Mouse (Mus musculus) cerebellum, postnatal 14 days (tissue): ENCODE measurements around the gene Tmed2.
"Not testable (repeated sequence)": the region's sequence is repeated elsewhere in the genome, so short reads cannot be mapped to it uniquely, and the experiment has no call there.

Experiments used
- DNase-seq, 2 experiments: peaks; one replicate each; pipeline ENCODE4 v3.0.0; 2021; ENCODE audit warnings: mixed read lengths in 2 of 2

Gene Tmed2

DNA sequence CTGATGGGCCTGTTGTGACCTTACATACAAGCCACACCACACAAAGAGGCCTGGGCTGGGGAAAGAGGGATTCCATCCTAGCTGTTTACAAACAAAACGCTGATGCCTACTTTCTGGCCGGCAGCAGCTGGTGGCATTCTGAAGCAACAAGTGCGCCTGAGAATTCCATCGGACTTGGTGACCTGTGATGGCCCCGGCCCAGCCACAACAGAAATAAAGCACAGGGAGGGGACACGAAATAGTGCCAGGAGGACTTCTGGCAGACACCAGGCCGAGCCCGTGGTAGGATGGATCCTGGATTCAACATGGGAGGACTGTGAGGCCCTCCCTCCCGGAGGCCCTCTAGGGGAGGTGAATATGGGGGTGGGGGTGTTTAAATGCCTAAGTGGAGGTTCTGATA is 11.7 kb upstream of the Tmed2 start:
- no peak for DNase-seq

DNA sequence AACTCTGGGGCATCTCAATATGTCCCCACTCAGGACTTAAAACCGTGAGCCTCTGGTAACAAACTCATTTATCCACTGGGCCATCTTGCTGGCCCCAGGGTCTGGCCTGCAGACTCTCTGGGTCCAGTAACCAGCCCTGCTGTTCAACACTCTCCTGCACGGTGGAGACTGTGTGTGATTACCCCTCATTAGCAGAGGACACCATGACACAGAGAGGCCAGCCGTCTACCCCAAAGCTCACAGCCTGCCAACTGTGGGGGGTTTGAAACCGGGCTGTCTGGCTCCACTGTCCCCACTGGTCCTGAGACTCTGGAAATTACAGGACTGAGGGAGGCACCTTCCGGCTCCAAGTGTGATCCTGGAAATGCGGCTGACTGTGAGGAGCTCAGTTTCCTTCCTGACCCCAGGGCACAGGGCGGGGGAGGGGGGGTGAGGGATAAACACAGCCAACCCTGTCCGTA is 11.3 kb upstream of the Tmed2 start:
- DNase-seq, result no peak

DNA sequence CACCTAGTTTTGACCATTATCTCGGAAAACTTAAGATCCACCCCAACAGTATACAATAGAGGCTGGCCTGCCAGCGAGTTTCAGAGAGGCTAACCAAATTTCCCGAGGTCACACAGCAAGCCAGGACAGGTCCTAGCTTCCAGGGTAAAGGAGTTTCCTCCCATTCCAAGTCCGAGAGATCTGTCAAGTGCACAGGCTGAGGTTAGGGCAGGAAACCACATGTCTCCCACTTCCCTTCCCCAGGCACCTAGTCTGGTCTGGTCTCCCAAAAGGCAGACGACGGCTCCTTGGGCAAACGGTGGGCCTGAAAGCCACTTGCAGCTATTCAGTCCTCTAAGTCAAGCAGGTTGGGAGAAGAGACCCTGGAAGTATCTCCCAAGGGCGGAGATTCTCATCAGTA is 10.8 kb upstream of the Tmed2 start:
- no peak for DNase-seq

- peak; percentile 84 to 86 for DNase-seq
Observed at GRCm38 (mm10) chr5:124530655-124531582, 9.6 kb upstream of the Tmed2 start, which contains the start of gene Rilpl1. Gene Rilpl1 (minus strand): TSS chr5:124531391.

DNA sequence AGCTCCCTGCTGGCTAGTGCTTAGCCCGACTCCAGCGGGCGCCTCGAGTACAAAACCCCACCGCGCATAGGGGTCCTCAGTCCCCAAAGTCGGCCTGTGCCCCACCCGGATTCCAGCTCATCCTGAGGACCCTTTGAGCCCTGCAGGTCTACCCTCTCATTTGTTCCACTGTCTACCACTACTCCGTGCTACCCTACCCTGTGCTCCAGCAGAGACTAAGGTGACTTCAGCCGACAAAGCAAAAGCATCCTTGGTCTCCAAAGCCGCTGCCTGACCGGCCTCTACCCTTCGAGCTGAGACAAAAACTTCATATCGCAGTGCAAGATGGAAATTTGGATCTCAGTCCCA is 8.9 kb upstream of the Tmed2 start:
- DNase-seq, result no peak

DNA sequence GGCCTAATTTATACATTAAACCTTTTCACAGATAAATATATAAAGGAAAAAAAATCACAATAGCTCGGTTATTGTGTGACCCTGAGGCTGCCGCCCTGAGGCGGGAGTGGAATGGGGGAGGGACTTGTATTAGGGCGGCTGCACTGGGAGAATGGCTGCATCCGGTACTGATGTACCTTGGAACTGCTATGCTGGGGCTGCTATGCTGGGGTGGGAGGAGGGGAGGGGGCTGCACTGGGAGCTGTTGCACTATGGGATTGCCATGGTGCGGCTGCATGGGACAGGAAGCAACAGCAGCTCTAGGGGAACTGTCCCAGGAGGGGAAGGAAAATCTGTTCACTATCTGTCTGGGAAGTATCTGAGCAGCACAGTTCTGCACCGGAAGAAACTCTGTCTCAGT is 8.0 kb upstream of the Tmed2 start:
- DNase-seq, result no peak

GRCm38 (mm10) chr5:124535016-124535415 is 5.5 kb upstream of the Tmed2 start:
- no peak for DNase-seq

DNA sequence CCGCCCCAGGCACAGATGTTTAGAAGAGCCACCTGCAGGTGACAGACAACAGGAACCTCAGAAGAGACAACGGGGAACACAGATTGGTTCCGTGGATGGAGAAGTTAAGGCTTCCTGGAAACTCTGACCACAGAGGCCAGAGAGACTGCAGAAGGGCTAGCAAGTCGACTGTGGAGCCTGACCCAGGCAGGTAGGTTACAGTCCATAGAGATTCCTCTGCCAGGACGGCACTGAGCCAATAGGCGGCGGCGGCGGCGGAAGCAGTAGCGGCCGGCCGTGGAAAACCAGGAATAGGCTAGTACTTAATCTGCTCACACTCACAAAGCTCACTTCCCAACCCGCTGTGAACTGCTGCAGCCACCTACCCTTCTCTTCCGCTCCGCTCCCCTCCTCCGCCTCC is 3.7 kb upstream of the Tmed2 start:
- DNase-seq, result peak; percentile 46 to 62

DNA sequence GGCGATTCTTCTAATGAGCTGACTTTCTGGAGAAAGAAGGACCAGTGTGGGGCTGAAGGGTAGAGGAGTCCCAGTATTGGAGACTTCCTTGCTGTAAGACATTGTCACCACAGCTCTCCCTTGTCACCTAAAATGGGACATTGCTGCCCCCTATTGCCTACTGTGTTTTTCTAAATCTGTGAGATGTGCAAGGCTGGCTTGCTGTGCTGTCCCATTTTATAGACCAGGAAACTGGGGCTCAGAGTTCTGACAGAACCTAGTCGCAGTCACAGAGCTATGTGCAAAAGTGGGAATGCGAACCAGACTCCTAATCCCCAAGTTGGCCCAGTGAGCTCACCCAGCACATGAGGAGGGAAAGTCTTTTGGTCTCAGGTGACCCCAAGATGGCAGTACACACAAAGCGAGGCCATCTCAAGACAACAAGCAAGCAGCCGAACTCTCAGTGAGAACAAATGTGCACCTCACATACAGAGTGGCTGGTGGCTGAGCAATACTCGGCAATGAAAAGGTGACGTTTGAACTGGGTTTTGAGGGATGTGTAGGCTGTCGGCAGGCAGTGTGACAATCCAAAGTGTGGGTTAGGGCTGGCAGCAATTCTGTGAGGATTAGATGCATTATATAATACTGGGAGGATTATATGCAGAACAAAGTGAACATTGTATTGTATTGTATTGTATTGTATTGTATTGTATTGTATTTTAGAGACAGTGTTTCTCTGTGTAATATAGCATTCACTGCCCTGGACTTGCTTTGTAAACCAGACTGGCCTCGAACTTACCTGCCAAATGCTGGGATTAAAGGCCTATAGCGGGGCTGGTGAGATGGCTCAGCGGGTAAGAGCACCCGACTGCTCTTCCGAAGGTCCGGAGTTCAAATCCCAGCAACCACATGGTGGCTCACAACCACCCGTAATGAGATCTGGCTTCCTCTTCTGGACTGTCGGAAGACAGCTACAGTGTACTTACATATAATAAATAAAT is 1.4 kb upstream of the Tmed2 start:
- DNase-seq, result peak; percentile 72 to 73

DNA sequence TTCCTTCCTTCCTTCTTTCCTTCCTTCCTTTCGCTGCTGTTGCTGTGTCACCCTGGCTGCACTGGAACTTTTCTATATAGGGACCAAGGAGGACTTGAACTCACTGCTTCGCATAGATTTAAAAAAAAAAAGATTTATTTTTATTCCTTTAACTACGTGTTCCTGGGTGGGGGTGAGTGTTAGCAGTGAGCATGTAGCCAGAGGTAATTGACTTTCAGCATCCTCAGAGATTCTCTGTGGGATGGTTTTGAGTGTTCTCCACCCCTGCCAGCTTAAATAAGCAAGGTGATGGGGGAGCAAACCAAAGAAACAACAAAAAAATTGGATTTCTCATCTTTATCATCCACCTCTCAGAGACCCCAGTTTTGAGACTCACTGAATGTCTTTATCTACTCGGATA is 590 bp upstream of the Tmed2 start:
- no peak for DNase-seq

DNA sequence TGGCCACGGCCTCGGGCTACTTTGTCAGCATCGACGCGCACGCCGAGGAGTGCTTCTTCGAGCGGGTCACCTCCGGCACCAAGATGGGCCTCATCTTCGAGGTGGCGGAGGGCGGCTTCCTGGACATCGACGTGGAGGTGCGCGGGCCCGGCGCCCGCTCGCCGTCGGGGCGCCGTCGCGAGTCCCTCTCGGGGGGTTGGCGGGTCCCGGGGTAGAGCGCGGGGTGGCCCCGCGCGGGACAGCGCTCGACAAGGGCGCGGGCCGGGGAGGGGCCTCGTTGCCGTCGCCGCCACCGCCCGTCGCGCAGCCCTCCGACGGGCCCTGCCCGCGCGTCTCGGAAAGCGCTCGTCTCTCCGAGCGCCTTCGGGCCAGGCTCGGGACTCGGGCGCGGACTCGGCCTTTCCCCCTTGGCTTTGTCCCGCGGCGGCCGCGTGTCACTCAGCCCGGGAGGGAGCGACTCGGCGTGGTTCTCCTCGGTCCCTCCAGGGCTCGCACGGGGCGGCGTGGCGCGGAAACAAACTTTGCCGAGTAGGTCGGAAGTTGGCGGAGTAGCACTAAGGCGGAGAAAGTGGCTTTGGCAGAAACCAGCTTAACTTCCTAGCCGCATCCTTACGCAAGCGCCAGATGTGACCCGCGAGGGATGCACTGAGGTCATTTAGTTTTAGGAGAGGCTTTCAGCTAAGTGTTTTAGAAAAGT is 558 bp downstream of the Tmed2 start:
- DNase-seq, result peak; percentile 57 to 64

DNA sequence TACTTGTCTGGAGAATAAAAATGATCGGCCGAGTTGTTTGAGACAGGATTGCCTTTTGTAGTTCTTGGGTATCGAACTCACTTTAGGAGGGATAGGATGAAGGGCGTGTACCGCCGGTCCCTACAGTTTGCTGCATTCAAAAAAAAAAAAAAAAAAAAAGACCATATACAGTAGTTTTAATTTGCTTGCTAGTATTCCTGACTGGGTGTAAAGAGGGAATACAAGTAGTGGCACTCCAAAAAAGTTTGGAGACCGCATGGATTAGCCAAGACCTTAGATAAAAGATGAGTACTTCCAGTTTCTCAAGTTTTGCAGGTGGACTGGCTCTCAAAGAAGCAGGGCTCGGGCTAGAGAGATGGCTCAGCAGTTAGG is 1.1 kb downstream of the Tmed2 start:
- no peak for DNase-seq

- not testable (repeated sequence) for DNase-seq
Observed at GRCm38 (mm10) chr5:124550737-124551136, 10.2 kb downstream of the Tmed2 start.

- DNase-seq, result not testable (repeated sequence)
Observed at GRCm38 (mm10) chr5:124551349-124552093, 11.0 kb downstream of the Tmed2 start.

DNA sequence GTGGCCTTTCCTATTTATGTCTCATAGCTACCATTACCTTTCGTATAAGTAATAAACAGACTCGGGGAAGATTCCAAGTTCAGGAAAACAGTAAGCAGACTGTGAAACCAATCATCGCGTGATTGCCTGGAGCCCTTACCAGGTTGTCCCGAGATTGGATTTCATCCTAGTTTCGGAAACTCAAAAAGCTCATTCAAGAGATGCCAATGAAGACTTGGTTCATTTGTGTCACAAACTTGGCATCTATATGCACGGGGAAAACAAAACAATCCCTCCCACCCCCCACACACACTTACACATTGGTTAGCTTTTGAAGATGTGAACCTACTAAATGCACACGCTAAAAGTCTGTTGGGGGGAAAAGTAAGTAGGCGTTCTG is 11.6 kb downstream of the Tmed2 start:
- no peak for DNase-seq

GRCm38 (mm10) chr5:124552558-124553307 is 12.2 kb downstream of the Tmed2 start, which contains the start of gene Ddx55:
Gene Ddx55 (plus strand): TSS chr5:124552864.
- peak; percentile 93 to 94 for DNase-seq

DNA sequence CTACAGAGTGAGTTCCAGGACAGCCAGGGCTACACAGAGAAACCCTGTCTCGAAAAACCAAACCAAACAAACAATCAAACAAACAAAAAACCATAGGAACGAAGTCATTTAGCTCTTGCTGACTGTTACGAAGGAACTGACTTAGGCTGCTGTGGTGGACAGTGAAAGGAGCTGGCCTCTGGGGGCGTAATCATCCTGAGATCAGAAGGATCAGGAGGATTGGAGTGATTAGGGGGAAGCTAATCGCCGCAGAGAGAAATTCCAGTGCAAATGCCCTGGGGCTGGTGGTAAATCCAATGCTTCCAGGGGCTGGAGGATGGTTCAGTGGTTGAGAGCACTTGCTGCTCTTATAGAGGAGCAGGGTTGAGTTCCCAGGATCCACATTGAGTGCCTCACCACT is 13.1 kb downstream of the Tmed2 start:
- DNase-seq, result no peak

GRCm38 (mm10) chr5:124555145-124555544 is 14.7 kb downstream of the Tmed2 start:
- DNase-seq, result peak in 1 of 2 experiments; percentile 47

GRCm38 (mm10) chr5:124571068-124571467 is 30.6 kb downstream of the Tmed2 start:
- peak; percentile 58 to 61 for DNase-seq

DNA sequence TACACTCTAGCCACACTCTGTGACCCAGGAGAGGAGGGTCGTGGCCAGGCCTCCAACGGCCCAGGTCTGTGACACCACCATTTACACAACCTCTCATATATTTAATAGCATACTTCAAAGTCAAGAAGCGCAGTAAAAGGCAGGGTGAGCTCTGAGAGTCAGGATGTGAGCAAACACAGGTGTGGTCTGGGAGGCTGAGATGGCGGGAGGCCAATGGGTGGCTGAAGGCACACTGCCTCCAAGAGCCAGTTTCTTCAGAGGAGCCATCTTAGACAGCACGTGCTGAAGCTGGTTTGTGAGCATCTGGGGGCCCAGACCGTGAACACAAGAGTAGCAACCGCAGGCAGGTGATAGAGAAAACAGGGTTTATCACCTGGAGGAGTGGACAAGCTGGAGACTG is 35.0 kb downstream of the Tmed2 start:
- DNase-seq, result no peak

- DNase-seq, result peak; percentile 95 to 97
Observed at GRCm38 (mm10) chr5:124578633-124579317, 38.3 kb downstream of the Tmed2 start, which contains the start of the genes Eif2b1 and Gtf2h3. Gene Eif2b1 (minus strand): TSS chr5:124579131. Gene Gtf2h3 (plus strand): TSS chr5:124579140.
